Mouse (Mus musculus) ES-CJ7 (cell line): ENCODE data around the gene Mob3b.

ENCODE experiments used
- DNase-seq: peaks from one replicate; pipeline ENCODE4 v3.0.0; 2011; ENCODE audit warnings: low read depth, low spot score

The Mob3b gene

DNA sequence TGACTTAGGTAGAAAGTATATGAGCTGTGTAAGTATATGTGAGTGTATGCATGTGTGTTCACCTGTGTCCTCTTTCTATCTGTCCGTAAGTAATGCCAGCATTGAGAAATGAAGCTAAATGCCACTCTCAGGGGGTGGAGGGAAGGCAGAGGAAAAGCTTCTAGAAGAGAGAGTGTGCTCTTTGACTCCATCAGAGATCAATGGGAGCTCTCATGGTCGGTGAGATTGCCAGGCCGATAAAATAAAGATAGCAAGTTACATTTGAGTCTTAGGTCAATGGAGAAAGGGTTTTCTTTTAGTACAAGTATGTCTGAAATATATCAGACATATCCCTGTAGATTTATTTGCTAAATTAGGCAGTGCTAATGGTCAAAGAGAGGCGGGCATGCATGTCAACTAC is 9.0 kb downstream of the Mob3b start:
- DNase-seq, result no peak

DNA sequence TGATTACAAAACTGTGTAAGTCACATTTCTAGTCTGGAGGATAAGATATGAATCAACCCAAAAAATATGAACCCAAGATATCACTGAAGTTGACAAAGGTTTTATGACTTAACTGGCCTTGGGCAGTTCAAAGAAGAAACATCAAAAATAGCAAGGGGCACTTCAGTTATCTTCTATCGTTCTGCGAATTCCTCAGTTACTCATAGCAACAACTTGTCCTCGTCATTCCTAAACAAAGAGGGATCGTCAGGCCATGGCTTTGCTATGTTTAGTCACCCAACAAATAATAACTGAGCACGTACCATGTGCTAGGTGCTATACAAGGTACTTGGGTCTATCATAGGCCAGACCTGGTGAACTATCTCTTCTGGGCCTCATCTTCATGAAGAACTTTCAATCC is 10.7 kb downstream of the Mob3b start:
- no peak for DNase-seq

DNA sequence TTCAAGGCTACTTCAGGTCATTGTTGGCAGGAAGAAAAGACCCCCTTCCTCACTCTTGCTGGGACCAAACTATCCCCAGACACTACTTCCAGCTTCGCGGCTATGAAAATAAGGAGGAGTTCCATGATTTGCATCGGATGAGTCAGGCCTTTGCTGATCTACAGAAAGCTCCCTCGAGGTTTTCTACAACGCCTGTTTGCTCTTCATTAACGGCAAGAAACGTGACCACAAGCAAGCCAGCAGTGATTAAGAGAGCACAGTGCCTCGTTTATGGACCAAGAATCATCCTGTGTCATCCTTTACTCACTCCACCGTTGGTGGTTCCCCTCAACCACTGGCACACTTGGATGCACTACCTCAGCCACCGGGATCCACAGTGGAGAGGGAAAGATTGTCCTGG is 11.6 kb downstream of the Mob3b start:
- no peak for DNase-seq

DNA sequence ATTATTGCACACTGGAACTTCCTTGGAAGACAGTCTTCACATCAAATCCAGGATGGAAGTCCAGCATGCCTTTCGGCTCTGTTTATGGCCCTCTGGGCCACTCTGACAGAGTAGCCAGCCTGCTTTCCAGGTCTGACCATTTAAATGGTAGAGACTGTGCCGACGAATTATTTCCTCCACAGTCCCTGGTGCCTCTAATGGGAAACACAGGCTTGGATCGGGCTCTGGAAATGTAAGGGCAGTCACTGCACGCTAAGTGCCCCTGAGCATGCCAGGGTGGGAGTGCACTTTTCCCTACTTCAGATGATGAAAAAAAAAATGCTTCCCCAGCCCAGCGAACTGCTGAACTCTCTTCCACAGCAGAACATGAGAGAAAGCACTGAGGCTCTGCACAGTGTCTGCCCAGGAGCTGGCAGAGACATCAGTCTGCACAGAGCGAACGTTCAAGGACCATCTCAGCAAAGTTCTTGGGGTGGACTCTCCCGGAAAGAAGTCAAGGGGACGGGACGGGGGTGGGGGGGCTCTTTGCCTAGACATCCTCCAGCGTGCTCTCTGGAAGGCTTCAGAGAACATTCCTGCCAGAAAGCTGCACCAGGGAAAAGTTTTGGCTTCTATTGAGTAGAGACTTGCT is 13.7 kb downstream of the Mob3b start:
- DNase-seq, result no peak

DNA sequence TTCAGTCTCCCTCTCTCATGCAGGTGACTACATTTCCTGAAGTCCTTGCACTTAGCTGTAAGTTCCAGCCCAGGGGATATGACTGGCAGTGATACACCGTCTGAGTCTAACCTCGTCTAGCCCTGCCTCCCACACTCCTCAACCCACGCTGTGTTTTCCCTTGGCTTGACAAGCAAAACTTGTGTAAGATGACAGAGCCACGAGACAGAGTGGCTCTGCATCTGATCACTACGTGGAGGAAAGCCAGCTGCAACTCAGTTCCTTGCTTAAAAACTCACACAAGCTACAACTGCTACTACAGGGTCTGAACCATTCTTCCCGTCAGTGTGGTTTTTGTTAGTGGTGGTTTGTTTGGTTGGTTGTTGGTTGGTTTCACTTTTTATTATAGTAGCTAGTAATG is 17.0 kb downstream of the Mob3b start:
- no peak for DNase-seq

DNA sequence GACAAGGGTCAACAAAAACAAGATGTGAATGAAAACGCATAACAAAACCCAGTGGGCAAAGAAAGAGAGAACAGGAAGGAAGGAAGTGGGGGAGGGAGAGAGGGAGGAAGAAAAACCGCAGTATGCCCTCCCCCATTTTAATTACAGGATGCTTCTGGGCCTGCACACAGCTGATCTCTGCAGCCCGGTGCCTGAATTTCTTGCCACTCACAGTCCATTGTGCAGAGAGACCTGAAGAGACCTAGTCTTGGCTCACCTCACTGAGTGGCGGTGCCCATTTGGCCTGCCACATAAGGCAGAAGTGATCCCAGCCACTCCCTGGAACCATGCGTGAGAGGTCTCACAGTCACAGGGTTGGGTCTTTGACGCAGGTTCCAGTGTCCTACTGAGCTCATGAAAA is 19.2 kb downstream of the Mob3b start:
- DNase-seq, result peak; percentile 27

DNA sequence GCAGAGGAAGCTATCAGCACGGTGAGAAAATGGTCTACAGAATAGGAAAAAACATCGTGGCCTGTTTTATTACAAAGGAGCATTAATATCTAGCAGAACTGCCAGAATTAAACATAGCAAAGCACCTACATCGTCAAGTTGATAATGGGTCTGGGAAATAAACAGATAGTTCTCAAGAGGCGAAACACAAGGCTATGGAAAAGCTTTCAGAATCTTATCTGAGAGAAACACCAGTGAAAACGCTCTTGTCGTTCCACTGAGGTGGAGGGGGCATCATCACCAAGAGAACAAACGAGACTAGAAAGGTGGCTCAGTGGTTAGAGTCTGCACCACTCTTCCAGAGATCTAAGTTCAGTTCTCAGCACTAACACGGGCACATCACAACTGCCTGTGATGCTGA is 20.3 kb downstream of the Mob3b start:
- DNase-seq, result no peak

DNA sequence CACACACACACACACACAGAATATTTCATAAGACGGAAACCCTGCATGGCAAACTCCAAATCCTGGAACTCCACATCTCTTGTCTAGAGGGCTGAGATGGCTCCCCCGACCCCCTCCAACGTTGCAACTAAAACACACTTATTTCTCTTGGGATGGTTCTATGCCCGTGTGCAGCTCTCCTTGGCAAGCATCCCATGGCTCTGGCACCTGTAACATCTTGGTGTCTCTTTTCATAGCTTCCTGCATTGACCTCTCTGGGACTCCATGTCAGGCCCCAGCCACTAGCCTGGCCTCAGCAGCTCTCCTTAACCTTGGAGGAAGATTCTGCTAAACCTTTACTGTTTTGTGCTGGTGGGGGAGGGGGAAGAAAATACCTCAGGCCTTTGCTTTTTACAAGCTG is 21.5 kb downstream of the Mob3b start:
- DNase-seq, result peak; percentile 43

DNA sequence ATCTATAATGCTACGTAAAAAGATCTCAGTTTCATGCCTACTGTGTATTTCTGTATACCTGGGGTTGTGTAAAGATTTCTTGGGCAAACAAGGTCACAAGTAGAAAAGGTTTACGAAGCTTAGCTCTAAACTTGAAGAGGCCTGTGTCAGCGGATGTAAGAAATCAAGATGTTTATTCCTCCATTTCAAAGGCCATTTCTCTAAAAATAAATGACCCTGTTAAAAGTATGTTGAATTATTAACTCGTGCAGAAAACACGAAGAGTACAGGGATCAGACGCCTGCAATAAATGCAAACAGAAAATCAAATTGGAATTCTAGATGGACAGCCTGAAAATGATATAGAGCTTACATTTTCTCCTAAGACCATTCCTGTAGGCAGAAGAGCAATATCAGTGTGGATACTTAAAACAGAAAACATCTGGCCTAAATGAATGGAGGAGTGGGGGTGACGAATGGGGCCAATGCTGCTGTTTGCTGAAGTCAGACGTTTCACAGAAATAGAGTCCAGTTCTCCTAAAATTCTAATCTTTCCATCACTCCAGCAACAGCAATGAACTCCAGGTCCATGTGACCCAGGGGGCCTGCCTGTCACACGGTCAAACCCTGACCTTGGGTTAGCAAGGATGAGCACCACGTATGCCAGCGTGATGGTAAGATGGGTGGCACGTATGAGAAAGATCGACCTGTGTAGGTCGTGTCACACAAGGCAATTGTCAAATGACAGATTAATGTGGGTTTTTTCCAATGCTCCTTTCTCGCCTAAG is 22.3 kb downstream of the Mob3b start:
- DNase-seq, result no peak

DNA sequence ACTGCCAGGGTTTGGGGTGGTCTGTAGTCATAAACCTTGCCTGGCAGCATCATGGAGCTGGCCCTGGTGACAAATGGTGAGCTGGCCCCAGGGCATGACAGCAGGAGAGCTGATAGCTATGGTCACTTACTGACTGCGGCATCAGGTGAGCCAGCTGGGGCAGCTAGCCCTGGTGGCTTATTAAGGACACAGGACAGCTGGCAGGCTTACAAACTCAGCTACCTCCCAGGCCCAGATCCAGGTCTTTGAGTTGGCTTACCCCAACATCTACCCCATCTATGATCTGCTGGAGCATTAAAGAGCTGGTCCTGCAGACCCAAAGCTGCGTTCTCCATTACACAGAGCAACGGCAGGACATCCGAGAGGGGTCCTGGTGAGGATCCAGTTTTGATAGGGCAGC is 23.9 kb downstream of the Mob3b start:
- DNase-seq, result no peak

DNA sequence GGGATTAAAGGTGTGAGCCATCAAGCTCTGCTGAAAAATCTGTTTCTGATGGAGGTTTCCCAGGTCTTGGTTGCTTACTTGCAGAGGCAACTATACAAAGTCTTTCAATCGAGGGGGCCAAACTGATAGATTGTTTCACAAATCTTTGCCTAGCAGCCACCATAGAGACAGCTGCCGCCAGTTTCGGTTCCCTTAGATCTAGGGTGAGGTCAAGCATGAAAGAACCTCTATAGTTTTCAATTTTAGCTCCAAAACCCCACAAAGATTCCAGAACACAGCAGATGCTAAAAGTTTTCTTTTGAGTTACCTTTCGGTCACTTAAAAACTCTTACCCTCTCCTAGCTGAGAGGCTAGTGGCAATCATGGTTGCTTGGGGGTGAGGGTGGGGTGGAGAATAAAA is 25.7 kb downstream of the Mob3b start:
- no peak for DNase-seq

DNA sequence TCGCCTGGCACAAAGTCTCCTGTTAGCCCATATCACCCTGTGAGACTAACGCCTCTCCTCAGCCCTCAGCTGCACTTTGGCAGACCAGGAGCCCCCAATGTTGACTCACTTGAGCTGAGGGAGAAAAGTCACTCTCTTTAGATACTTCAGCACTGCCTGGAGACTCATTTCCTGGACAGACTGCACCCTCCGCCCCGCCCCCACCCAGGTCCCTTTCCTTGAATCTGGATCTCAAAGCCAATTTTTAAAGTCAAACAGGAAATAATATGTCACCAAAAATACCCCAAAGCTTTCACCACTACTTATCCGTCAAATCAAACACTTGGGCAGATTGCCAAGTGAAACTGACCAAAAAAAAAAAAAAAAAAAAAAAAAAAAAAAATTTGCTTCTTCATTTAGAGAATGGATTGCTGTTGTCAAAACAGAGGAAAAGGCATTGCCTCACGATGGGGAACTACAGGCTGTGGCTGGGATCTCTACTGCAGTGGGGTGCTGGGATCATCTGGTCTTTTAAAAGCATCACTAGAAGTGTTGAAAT is 26.8 kb downstream of the Mob3b start:
- no peak for DNase-seq

DNA sequence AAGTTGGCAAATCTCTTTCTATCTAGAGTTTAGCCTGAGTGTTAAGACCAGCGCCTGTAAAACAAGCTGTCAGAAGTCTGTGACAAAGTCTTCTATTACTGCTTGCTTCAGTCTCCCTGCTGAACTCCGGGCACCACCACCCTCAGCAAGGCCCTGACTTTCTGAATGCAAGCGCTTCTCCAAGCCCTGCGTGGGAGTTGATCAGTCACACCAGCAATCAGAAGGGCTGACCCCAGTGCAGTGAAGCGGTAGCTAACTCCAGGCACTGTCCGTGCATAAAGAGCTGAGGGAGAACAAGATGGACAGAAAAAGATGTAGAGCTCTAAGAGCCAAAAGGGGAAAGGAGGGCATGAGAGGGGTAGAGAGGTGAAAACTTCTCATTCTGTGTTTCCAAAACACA is 29.5 kb downstream of the Mob3b start:
- DNase-seq, result no peak

DNA sequence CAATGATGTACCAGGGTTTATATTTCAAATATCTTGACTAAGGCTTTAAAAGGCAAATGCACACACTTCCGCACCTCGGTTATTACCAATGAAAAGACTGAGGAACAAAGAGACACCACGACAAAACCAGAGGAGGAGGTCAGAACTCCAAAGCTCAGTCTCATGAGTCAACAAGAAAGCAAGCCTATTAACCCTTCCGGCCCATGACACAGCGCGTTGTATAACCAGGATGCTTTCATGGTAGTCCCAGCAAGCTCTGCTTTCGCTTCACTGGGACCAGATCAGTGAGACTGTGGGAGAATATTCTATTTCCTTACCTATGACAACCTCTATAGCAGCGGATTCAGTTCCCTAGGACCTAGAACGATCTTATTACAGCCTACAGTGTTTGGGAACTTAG is 30.5 kb downstream of the Mob3b start:
- DNase-seq, result no peak

DNA sequence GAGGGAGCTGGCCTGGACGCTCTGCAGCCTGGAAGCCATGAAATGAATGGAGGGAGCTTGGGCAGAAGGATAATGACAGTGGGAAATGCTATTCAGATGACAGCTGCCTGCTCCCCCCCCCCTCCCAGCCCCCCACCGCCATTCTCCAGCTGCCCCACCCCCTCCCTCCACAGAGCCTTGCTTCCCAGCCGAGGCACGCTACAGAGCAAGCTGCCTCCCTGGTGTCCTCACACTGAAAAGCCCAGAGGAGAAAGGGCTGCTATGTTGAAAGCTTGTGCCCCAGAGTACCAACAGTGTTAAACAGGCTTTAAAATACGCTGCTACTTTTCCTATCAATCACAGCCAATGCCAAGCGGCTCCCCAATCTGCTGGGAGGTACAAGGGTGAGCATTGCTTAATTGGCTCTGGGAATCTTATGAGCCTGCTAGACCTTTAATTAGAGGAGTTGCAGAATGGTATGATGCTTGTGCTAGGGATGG is 31.9 kb downstream of the Mob3b start:
- no peak for DNase-seq

DNA sequence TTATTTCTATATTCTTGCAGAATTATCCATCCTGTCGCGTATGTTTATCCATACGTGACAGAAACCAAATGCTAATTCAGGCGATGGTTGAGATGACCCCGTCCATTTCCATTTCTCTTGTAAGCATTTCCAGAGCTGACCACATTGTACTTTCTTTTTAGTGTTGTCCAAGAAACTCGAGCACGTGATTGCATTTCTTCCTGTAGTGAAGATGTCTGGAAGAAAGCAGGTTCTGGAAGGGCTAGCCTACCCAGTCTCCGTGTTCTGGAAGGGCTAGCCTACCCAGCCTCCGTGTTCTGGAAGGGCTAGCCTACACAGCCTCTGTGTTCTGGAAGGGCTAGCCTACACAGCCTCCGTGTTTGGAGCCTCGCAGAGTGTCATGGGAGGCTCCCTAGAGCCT is 33.3 kb downstream of the Mob3b start:
- no peak for DNase-seq

DNA sequence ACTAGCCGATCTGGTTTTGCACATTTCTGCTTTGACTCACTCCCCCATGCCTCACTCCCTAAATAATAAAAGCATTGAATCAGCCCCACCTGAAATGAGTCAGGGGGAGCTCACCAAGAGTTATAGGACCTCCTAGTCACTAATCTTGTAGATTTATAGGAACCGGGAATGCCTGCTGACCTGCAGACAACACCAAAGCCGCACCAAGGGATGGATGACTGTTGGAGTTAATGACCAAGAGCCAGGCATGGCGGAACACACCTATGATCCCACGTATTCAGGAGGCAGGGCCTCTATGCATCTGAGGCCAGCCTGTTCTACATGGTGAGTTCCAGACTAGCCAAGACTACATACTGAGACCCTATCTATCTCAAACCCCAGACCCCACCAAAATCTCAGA is 34.2 kb downstream of the Mob3b start:
- no peak for DNase-seq

DNA sequence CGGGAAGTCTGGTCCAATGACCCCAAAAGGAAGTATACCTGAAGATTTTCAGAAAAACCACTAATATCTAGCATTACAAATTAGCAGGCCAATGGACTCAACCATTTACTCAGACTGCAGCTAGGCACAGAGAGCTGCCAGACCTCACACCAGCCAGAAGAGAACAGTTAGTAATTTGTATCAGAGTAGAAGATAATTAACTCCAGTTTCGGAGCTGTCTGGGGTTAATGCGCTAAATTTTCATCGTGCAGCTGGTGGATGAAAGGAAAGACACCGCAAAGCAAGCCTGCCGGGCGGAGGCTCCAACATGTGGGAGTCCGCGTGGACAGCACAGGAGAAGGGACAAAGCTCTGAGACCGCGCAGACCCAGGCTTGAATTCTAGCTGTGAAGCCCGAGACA is 36.2 kb downstream of the Mob3b start:
- no peak for DNase-seq

DNA sequence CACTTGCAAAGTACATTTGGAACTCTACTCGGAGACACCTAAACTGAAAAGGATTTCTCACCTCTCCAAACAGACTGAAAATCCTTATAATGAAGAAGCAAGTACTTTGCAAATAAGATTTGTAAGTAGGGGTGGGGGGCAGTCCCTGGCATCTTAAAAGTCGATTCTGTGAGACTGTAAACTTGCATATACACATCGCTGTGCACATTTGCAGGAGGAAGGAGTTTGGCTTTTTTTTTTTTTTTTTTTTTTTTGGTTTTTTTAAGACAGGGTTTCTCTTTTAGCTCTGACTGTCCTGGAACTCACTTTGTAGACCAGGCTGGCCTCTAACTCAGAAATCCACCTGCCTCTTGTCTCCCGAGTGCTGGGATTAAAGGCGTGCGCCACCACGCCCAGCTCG is 36.7 kb downstream of the Mob3b start:
- no peak for DNase-seq

DNA sequence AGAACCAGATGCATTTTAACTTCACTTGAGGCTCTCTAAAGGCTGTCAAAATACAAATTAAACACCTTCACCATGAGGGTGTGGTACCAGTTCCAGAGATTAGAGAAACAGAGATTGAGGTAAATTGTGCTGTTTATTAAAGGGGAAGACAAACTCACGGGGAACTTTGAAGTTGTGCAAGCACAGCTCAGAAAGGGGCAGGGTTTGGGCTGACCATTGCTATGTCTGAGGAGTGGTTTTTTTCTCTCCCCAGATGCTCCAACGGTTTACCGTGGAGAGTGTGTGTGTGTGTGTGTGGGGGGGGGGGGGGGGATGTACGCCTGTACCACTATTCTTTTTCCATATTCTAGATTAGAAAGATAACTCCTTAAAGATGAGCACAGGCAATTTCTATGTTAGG is 37.1 kb downstream of the Mob3b start:
- DNase-seq, result no peak

DNA sequence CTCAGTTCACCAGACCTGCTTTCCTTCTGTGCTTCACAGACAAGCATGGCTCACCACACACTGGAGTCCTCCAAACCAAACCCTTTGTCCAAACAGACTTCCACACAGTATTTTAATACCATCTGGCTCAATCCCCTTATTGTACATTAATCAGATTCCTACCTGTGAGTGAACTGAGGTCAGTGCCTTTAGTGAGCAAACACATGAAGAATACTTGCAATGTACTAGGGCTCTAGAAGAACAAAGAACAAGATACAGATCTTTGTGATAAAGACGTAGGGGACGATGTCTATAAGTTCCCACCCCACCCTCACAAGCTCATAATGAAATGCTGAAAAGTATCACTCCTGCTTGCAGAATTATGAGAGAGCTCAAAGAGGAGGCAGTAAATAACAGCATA is 38.4 kb downstream of the Mob3b start:
- no peak for DNase-seq

DNA sequence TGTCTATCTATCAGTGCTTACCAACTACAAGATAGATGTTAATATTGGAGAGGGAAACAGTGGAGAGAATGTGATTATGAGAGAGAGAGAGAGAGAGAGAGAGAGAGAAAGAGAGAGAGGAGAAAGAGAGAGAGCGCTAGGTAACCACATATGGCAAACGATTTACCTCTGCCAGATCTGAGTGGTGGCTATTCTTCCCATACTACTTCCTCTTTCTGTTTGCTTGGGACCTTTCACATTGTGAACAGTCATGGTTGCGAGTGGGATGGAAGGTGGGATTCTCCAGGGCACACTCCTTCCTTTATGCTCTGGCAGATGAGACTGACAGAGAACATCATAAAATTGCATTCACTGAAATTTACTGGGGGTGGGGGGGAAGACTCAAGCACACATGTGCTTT is 40.1 kb downstream of the Mob3b start:
- no peak for DNase-seq

DNA sequence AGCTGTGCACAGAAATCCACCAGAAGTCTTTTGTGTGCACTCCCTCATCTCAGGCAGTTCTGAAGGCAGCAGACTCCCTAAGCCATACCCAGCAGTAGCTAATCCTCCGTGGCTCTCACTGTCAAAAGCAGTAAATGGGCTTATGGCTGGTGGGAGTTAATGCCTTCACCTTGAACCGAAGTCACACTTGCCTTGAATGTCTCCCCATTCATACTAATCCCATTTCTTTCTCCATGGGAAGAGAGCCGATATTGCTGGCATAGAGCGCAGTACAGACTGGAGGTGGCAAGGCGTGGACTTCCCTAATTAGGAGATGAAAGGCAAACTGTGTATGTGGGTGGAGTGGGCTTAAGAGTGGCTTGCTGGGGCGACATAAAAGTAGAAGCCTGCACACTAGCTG is 41.4 kb downstream of the Mob3b start:
- DNase-seq, result no peak
